Mouse (Mus musculus) spleen, adult 12 weeks (tissue): ENCODE measurements around the gene Eng.

Source experiments
- DNase-seq: peaks from one replicate; pipeline ENCODE4 v3.0.0; 2022; ENCODE audit warnings: low spot score

Eng gene

GRCm38 (mm10) chr2:32681754-32682153 is 35.4 kb downstream of the Eng start:
- DNase-seq = no peak

DNA sequence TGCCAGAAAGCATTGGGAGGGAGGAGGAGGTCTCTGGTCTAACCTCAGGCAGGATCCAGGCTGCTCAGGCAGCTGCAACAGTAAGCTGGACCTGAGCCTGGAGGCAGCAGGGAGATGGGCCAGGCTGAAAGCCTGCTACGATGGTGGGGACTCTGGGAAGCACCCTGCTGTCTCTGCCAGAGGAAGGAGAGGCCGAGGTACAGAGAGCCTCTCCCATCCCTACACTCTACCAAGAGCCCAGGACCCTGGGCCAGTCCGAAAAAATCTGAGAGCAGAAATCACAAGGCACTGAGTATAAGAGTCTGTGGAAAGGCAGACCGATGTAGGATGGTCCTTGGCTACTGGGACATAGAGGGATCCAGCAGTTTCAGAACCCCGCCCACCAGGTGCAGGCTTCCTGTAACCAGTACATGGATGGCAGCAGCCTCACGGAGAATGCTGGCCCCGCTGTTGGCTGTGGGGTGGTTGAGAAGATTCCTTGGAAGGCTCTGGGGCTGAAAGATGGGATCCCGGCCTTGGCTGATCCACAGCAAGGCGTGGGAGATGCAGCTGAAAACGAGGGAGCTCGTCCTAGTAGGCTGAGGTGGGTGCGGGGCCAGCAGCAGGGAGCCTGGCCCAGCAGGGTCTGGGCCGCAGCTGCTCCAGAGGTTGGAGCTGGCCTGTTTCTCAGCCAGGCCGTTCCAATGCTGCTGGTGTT is 36.5 kb downstream of the Eng start:
- DNase-seq = no peak

- DNase-seq = no peak
These were observed 37.3 kb downstream of the Eng start for GRCm38 (mm10) chr2:32683701-32684100.

GRCm38 (mm10) chr2:32684681-32685428 is 38.5 kb downstream of the Eng start:
- no peak for DNase-seq

DNA sequence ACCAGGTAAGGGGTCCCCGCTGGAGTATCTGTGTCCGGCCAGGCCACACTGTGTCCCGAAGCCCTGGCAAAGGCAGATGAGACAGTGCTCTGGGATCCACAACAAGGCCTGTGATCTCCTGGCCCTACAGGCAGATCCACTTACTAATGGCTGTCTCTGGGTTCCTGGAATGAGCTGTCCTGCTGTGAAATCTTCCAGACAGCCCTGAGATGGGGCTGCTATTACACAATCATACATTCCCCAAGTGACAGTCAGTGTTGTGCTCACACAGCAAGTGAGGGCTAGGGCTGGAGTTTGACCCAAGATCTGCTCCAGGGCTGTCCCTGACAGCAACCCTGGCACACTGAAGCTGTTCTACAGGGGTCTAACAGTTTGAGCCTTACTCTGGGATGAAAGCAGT is 39.4 kb downstream of the Eng start:
- no peak for DNase-seq

GRCm38 (mm10) chr2:32686640-32687039 is 40.2 kb downstream of the Eng start:
- DNase-seq = no peak

DNA sequence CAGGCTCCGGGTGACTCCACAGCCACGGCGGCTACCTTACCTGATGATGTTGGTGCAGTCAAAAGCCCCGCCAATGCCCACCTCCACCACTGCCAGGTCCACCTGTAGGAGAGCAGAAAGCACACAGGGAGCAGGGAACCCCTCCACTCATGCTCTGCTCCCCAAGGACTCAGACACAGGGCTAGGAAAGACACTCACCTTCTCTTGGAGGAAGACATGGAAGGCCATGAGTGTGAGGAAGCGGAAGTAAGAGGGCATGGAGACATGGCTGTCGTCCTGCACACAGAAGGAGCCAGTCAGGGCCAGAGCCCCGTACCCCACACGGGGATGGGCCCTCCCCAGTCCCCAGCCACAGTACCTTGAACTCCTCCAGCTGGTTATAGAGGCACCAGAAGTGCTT is 41.2 kb downstream of the Eng start:
- no peak for DNase-seq

- peak; percentile 75 for DNase-seq
These were observed 43.0 kb downstream of the Eng start for GRCm38 (mm10) chr2:32689420-32689819.

GRCm38 (mm10) chr2:32691041-32691440 is 44.6 kb downstream of the Eng start:
- no peak for DNase-seq

- DNase-seq = no peak
These were observed 46.1 kb downstream of the Eng start for GRCm38 (mm10) chr2:32692496-32692895.

GRCm38 (mm10) chr2:32693282-32693681 is 46.9 kb downstream of the Eng start:
- DNase-seq = no peak

DNA sequence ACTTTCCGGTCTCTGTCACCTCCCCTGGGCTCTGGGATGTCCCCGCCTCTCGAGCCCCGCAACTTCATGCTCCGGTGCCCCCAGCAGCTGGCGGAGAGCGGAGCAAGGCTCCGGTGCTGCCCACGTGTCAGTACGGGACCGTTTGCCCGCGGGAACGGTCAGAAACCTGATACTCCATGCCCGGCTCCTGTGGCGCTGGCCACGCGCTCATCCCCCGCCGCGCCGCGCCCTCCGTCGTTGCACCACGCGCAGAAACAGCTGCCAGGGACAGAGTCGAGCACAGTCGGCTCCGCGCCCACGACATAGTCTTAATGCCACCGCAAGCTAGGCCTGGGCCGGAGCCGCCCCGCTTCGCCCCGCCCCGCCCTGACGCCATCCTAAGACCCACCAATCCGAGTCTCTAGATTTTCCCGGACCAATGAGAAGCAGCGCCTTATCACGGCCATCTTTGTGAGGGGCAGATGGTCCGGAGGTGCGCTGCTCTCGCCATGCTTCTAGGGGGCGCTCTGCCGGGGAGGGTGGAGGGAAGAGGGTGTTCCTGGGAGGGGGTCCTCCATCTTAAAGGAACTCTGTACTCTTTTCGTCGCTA is 47.5 kb downstream of the Eng start:
- peak; percentile 81 for DNase-seq

DNA sequence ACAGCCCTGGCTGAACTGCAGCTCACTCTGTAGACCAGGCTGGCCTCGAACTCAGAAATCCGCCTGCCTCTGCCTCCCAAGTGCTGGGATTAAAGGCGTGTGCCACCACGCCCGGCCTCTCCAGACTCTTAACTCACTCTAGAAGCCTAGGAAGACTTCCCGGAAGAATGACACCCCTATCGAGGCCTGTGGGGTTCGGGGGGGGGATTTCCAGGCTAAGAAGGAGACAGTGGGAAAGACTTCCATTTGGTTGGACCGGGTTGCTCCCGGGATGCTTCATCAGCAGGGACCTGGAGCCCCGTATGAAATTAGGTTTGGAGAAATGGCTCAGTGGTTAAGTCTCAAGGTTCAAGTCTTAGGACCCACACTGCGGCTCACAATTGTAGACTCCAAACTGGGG is 48.3 kb downstream of the Eng start:
- no peak for DNase-seq

DNA sequence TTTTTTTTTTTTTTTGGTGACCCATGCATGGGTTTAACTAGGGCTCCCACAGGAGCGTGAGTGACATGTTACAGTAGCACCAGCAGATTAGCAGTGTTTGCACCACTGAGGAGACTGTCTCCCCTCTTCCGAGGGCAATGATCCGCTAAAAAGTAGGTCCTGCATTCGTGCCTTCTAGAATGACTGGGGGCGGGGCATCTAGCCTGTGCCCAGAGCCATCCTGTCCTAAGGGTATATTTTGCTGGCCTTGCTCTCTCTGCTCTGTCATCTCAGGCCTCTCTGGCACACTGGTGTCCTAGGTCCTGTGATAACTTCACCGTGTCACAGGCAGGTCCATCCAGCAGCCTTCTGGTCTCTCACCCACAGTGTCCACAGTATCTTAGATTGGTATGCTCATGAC is 53.3 kb downstream of the Eng start:
- DNase-seq = no peak

- no peak for DNase-seq
These were observed 54.8 kb downstream of the Eng start for GRCm38 (mm10) chr2:32700966-32701743.

DNA sequence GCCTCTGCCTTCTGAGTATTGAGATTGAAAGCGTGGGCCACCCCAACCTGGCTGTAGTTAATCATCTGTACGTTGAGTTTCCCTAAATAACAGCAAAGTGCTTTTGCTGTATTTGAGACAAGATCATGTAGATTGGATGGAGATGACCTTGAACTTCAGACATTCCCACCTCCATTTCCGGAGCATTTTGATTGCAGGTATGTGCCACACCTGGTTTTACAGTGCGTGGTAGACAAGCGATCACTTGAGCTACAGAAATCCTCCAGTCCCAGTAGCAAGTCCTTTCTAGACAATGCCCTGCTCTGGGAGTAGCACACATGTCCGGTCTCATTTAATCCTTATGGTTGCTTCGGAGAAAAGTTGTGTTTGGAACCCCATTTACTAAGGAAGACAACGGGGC is 56.7 kb downstream of the Eng start:
- no peak for DNase-seq

- DNase-seq = no peak
These were observed 57.6 kb downstream of the Eng start, which contains the start of gene Fpgs for GRCm38 (mm10) chr2:32704021-32704421. TSS of gene Fpgs (minus strand) at chr2:32704145.

GRCm38 (mm10) chr2:32705018-32705417 is 58.6 kb downstream of the Eng start:
- DNase-seq = no peak

DNA sequence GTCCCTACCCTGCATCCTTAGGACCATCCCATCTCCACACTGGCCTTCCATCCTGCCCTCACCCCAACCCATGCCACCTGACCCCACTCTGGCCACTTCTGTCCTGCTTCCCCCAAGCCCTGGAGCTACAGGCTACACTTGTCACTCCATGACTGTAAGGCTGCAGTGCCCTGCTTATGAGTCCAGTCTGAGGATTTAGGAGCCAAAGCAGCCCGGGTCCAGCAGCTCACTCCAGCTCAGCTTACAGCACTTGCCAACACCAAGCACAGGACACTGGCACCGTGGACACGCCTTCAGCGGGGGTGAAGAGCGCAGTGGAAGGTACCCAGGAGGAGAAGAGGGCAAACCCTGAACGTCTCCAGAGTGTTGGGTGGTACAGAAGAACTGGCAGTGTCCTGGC is 60.6 kb downstream of the Eng start:
- DNase-seq = no peak

DNA sequence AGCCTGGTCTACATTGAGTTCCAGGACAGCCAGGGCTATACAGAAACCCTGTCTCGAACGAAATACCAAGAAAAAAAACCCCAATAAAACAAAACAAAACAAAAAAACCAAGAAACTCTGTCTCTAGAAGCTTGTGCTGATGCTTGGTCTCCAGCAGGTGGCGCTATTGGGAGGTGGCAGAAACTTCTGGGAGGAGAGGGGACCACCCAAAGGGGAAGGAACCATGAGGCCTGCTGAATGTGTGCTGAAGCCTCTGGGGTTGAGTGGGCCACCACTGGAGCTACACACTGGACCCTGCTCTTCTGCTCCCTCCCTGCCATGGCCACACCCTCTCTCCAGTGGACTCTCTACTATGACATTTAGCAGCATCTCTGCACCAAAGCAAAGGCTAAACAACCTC is 62.2 kb downstream of the Eng start:
- peak; percentile 50 for DNase-seq

- no peak for DNase-seq
These were observed 63.2 kb downstream of the Eng start for GRCm38 (mm10) chr2:32709521-32710137.

DNA sequence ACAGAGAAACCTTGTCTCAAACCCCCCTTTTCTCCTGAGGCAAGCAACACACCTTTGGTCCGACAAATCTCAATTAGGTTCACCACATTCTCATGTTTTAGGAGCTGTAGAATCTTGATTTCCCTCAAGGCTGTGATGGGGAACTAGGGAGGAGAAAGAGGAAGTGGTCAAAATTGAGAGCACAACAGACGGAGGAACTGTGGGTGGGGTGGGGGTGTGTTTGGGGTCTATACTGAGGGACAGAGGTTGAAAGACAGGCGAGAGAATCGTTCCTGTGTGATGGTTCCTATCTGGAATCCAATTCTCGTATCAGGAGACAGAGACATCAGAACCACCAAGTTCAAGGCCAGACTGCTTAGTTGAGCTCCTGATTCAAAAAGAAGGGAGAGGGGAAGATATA is 64.0 kb downstream of the Eng start:
- DNase-seq = no peak
